Mouse (Mus musculus): ENCODE results near the gene Tlr12. TPM values are rescaled to one million over a fixed set of nuclear protein-coding genes. Genes with fewer than 3 reads are reported as not detected.
"Not testable (repeated sequence)": the region's sequence is repeated elsewhere in the genome, so short reads cannot be mapped to it uniquely, and the experiment has no call there.

Tlr12 gene
- total RNA-seq, 2 experiments from 2014 or later = 0.09 to 0.19 TPM

DNA sequence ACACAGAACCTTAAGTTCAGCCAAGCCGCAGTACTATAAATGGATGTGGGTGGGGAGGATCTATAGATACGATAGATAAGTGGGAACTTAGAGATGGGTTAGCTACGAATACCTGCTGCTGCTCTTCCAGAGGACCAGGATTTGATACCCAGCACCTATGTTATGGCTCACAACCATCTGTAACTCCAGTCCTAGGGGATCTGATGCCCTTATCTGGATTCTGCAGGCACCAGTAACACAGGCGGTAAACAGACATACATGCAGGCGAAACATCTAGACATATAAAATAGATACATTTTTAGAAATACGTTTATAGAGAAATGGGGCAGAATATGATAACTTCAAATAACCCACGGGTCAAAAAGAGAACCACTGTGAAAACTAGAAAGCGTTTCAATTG lies 2.7 kb upstream of the Tlr12 start:
- ATAC-seq (replicated peaks; ENCODE audit: low FRiP score, poor library complexity, severe bottlenecking) = no peak

DNA sequence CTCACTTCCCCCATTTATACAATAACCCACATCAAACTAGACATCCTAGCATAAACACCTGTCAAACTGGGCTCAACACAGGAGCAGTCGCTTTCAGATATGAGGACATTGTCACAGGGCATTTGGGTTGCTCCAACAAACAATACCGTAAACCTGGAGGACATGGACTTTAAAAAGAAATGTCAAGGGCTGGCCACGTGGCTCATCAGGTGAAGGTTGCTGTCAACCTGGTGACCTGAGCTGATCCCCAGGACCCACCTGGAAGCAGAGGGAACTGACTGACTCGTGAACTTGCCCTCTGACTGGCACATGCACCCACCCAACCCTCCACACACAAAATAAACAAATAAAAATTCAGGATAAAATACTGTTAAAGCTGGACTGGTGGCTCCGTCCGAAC lies 2.2 kb upstream of the Tlr12 start:
- no peak for ATAC-seq (replicated peaks; ENCODE audit: low FRiP score, poor library complexity, severe bottlenecking)

DNA sequence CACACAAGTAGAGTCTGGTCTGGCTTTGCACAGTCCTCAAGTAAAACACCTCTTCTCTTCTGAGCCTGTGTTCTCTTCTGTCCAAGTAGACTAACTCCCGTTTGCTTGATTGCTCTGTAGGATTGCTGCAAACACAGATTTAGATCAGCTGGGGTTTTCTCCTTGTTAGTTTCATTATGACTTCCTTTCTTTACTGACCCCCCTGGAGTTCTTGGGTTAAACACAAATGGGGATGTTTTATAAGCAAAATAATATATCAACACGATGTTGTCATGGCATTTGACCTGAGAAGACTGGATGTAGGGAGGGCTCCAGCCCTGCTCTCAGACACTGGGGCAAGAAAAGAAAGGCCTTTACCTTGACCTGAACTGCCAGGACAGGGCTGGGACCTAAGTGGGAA lies 544 bp upstream of the Tlr12 start:
- ATAC-seq (replicated peaks; ENCODE audit: low FRiP score, poor library complexity, severe bottlenecking) = no peak

DNA sequence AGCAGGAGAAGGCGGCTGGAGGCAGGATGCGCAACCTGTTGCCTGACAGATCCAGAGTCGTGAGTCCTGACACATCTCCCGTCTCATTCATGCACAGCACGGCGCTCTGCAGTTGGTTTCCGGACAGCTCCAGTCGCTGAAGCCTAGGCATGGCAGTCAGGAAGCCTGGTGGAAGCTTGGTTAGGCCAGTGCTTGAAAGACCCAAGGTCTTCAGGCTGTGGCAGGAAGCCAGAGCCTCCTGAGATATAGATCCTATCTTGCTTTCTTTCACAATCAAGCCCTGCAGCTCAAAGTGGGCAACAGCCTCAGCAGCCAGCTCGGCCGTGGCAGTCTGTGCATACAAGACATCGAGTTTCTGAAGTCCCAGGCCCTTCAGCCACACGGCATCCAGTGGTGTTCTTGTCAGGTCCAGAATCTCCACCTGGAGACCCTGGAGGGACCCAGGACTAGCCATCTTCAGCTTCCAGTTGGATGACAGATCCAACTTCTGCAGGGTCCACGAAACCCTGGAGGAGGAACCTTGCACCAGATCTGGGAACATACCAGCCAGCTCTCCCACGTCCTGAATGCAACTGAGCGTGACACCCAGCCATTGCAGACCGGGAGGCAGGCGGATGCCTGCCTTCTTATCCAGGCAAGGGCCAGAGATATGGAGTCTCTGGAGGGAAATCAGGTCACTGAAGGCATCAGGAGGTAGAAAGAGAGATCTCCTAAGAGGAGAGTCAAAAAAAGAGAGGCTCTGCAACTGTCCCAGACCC lies 877 bp downstream of the Tlr12 start:
- no peak for ATAC-seq (replicated peaks; ENCODE audit: low FRiP score, poor library complexity, severe bottlenecking)

DNA sequence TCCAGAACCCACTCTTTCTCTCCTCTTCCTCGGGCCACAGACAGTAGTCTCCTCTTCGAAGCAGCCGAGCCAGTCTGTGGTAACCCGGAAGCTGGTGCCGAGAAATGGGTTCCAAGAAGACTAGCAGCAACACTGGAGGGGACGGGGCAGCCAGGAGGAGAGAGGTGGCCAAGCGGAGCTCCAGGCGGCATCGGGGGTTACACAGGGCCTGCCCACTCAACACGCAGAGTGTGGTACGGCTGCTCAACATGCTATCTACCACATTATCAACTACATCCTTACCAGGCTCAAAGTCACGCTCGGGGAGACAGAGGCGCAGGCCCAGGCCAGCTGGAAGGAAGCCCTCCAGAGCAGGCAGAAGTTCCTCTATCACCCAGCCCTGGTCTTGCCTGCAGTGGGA lies 2.7 kb downstream of the Tlr12 start:
- ATAC-seq (replicated peaks; ENCODE audit: low FRiP score, poor library complexity, severe bottlenecking) = no peak

GRCm38 (mm10) chr4:128613326-128613725 lies 5.1 kb downstream of the Tlr12 start:
- ATAC-seq (replicated peaks; ENCODE audit: low FRiP score, poor library complexity, severe bottlenecking) = no peak

DNA sequence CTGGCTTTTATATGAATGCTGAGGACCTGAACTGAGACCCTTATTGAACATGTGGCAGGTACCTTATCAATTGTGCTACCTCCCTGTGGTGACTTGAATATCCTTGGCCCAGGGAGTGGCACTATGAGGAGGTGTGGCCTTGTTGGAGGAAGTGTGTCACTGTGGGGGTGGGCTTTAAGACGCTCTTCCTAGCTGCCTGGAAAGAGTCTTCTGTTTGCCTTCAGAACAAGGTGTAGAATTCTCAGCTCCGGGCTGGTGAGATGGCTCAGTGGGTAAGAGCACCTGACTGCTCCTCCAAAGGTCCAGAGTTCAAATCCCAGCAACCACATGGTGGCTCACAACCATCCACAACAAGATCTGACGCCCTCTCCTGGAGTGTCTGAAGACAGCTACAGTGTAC lies 6.7 kb downstream of the Tlr12 start:
- ATAC-seq (replicated peaks; ENCODE audit: low FRiP score, poor library complexity, severe bottlenecking) = not testable (repeated sequence)

DNA sequence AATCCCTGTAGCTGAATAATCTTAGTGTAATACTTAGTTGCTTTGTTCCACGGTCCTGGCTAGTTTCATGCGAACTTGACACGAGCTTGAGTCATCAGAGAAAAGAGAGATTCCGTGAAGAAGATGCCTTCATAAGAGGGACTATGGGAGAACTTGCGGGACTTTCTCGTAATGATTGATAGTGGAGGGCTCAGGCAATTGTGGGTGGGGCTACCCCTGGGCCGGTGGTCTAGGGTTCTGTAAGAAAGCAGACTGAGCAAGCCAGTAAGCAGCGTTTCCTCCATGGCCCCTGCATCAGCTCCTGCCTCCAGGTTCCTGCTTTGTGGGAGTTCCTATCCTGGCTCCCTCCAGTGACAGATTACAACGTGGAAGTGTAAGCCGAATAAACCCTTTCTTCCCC lies 7.7 kb downstream of the Tlr12 start:
- no peak for ATAC-seq (replicated peaks; ENCODE audit: low FRiP score, poor library complexity, severe bottlenecking)

DNA sequence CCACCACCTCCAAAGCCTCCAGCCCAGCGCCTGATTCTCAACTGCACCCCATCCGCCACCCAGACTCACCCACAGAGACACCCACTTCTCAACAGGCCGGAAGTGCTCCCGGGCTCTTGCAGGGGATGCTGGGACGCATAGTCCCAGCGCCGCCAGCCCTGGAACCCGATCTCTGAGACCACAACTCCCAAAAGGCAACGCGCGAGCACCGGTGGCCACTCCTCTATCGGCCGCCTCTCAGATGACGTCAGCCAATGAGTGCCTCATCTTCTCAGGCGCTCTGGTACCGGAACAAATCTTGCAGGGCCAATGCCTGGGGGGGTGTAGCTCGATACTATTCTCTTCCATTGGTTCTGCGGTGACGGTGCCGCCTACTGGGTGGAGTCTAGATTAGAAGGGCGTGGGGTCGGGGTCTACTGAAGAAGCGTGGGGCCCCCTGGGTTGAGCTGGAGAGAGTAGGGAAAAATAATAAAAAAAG lies 8.5 kb downstream of the Tlr12 start, which contains the start of gene Zscan20:
Gene Zscan20, minus strand, starts transcription at position 174 of the 478 bp plus-strand sequence.
- ATAC-seq (replicated peaks; ENCODE audit: low FRiP score, poor library complexity, severe bottlenecking) = peak; percentile 98

DNA sequence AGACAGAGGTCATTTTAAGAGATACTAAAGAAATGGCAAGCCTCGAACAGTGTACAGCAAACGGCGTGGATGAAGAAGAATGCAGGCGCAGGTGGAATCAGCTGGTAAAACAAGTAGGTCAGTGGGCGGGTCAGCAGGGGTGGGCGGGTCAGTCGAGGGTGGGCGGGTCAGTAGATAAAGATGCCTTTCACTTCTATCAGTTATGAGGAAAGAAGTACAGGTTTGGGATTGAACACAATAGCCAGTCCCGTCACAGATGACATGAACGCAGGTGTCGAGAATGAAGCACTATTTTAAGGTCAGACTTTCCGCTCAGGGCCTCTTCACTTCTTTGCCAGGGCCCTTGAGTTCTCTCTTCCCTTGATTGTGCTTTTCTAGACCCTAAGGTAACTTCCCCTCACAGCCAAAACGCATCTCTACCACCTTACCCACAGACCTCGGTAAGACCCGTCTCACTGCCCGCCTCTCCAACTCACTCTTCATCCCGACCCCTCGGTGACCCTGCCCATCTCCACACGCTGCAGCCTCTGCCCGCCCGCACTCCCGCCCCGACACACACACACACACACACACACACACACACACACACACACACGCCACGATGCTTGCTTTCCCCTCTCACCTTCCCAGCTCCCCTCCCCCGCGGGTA lies 9.0 kb downstream of the Tlr12 start:
- ATAC-seq (replicated peaks; ENCODE audit: low FRiP score, poor library complexity, severe bottlenecking) = no peak

DNA sequence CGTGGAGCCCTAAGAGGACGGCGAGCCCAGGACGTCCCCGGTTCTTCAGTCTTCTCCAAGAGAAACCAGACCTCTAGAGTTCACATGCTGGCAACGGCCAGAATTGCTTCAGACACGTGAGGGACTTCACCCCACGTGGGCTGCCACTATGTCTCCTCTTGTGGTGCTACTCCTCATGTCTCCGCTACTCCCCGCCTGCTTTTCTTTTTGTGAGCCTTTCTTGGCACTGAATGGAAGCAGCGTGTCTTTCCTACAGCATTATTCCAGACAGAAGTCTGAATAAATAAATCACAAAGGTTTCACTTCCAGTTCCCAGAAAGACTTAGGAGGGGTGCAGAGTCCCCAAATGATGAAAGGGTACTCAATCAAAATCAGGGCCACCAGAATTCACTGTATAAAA lies 10.8 kb downstream of the Tlr12 start:
- no peak for ATAC-seq (replicated peaks; ENCODE audit: low FRiP score, poor library complexity, severe bottlenecking)

DNA sequence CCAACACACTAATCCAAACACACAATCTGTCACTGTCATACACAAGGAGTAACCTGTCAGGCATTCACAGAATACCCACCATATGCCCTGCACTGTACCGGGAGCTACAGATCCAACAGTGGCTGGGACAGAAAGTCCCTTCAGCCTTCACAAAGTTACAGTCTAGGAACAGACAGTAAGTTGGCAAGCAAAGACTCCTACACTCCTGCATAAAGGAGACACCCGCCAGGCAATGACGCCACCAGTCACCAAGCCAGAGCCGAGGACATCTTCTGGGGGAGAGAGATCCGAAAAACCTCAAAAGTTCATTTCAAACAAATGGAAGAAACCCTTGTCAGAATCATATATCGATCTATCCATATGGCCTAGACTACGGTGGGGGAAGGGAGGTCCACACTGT lies 11.8 kb downstream of the Tlr12 start:
- no peak for ATAC-seq (replicated peaks; ENCODE audit: low FRiP score, poor library complexity, severe bottlenecking)

- ATAC-seq (replicated peaks; ENCODE audit: low FRiP score, poor library complexity, severe bottlenecking) = no peak
These were observed 20.4 kb downstream of the Tlr12 start for GRCm38 (mm10) chr4:128597801-128598560.

DNA sequence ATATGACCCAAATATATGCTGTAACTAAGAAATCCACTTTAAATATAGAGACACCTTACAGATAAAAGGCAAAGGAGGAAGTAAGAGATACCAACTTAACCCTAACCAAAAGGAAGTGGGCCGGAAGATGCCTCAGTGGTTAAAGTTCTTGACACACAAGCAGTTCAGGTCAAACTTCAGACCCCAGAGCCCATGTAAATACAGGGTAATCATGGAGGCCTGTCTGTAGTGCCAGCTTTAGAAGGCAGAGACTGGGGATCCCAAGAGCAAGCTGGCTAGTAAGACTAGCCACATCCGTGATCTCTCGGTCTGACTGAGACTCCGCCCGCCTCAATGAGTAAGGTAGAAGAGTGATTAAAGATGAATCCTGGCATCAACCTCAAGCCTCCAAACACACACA lies 24.4 kb downstream of the Tlr12 start:
- ATAC-seq (replicated peaks; ENCODE audit: low FRiP score, poor library complexity, severe bottlenecking) = no peak

DNA sequence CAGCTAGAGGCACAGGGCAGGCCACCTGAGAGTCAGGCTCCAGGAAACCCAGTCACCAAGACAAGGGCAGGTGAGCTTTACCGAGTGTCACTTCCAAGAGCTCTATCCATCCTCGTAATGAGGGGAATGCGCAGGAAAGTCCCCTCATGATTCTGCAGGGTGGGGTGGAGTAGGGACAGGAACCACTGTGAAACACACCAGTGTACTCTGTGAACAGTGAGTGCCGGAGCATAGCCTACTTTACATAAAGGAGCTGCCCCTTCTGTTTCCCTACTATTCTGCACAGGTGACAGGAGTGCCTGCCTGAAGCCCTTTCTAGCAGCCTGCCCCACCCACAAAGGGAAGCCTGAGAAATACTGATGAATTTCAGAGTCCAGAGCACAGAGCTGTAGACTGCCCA lies 25.1 kb downstream of the Tlr12 start:
- ATAC-seq (replicated peaks; ENCODE audit: low FRiP score, poor library complexity, severe bottlenecking) = no peak

- peak; percentile 64 for ATAC-seq (replicated peaks; ENCODE audit: low FRiP score, poor library complexity, severe bottlenecking)
These were observed 39.2 kb downstream of the Tlr12 start for GRCm38 (mm10) chr4:128579182-128579581.

GRCm38 (mm10) chr4:128575811-128576210 lies 42.6 kb downstream of the Tlr12 start:
- no peak for ATAC-seq (replicated peaks; ENCODE audit: low FRiP score, poor library complexity, severe bottlenecking)

Data from erythroblast, adult 5-6 weeks (primary cell).